Mouse (Mus musculus): ENCODE measurements at regions not wholly inside any gene's neighbourhood (a gene's known extent, or its start where the extent isn't known, plus 50 kb on each side); places are given as distances from the start of the nearest gene placed in this dataset.

- Histone ChIP-seq H3K9ac (replicated peaks; ENCODE audit: low read depth, low read length) (no peak overlapping the region), H3K9me3 (ENCODE audit: control insufficient read depth, low read length) (no peaks in the 10 kb centered on the region), H3K36me3 (ENCODE audit: control insufficient read depth, insufficient read depth) (no peaks in the 10 kb centered on the region), H3K4me1 (replicated peaks; ENCODE audit: control insufficient read depth, insufficient read depth, low read length) (no peaks in the 10 kb centered on the region), H3K4me2 (ENCODE audit: low read length) (no peak overlapping the region), H3K4me3 (replicated peaks; ENCODE audit: low read length) (no peak overlapping the region), H3K27ac (ENCODE audit: low read length) (no peak overlapping the region), H3K27me3 (replicated peaks; ENCODE audit: control insufficient read depth, insufficient read depth, low read length) (no peaks in the 10 kb centered on the region)
- WGBS = 27% methylated on average over 2 of the region's 2 CpGs
- ATAC-seq = no peak
These were observed 234.9 kb upstream of the Chl1 start for GRCm38 (mm10) chr6:103275476-103275875.

GRCm38 (mm10) chr6:103296015-103296414 lies 214.4 kb upstream of the Chl1 start:
- 94% methylated on average over 6 of the region's 6 CpGs for WGBS
- H3K4me2 ChIP-seq (ENCODE audit: low read length) = no peak overlapping the region
- H3K27ac ChIP-seq (ENCODE audit: low read length) = no peak overlapping the region
- ATAC-seq = no peak
- H3K9me3 ChIP-seq (ENCODE audit: control insufficient read depth, low read length) = no peaks in the 10 kb centered on the region
- H3K9ac ChIP-seq (replicated peaks; ENCODE audit: low read depth, low read length) = no peak overlapping the region
- H3K27me3 ChIP-seq (replicated peaks; ENCODE audit: control insufficient read depth, insufficient read depth, low read length) = no peaks in the 10 kb centered on the region
- H3K4me1 ChIP-seq (replicated peaks; ENCODE audit: control insufficient read depth, insufficient read depth, low read length) = no peaks in the 10 kb centered on the region
- no peak overlapping the region for H3K4me3 ChIP-seq (replicated peaks; ENCODE audit: low read length)
- H3K36me3 ChIP-seq (ENCODE audit: control insufficient read depth, insufficient read depth) = no peaks in the 10 kb centered on the region

- 31% methylated on average over 8 of the region's 8 CpGs for WGBS
- Histone ChIP-seq H3K9me3 (ENCODE audit: control insufficient read depth, low read length) (no peaks in the 10 kb centered on the region), H3K27me3 (replicated peaks; ENCODE audit: control insufficient read depth, insufficient read depth, low read length) (no peaks in the 10 kb centered on the region), H3K27ac (ENCODE audit: low read length) (peak overlapping the region; percentile 37), H3K4me2 (ENCODE audit: low read length) (no peak overlapping the region), H3K36me3 (ENCODE audit: control insufficient read depth, insufficient read depth) (no peaks in the 10 kb centered on the region), H3K4me1 (replicated peaks; ENCODE audit: control insufficient read depth, insufficient read depth, low read length) (peaks cover 6% of the 10 kb centered on the region; the same call in 1 of the 2 replicates), H3K4me3 (replicated peaks; ENCODE audit: low read length) (no peak overlapping the region), H3K9ac (replicated peaks; ENCODE audit: low read depth, low read length) (0 out of 2 replicates have a peak overlapping the region, but pooled peaks have one; percentile 22)
- ATAC-seq = peak; percentile 82
These were observed 203.8 kb upstream of the Chl1 start for GRCm38 (mm10) chr6:103306420-103307249.

GRCm38 (mm10) chr6:103307250-103307580 lies 203.2 kb upstream of the Chl1 start:
- 0 out of 2 replicates have a peak overlapping the region, but pooled peaks have one; percentile 22 for H3K9ac ChIP-seq (replicated peaks; ENCODE audit: low read depth, low read length)

GRCm38 (mm10) chr6:103312149-103312548 lies 198.2 kb upstream of the Chl1 start:
- Histone ChIP-seq H3K4me3 (replicated peaks; ENCODE audit: low read length) (no peak overlapping the region), H3K4me1 (replicated peaks; ENCODE audit: control insufficient read depth, insufficient read depth, low read length) (peaks cover 5% of the 10 kb centered on the region), H3K36me3 (ENCODE audit: control insufficient read depth, insufficient read depth) (no peaks in the 10 kb centered on the region), H3K9me3 (ENCODE audit: control insufficient read depth, low read length) (no peaks in the 10 kb centered on the region), H3K27ac (ENCODE audit: low read length) (no peak overlapping the region), H3K27me3 (replicated peaks; ENCODE audit: control insufficient read depth, insufficient read depth, low read length) (no peaks in the 10 kb centered on the region), H3K4me2 (ENCODE audit: low read length) (no peak overlapping the region), H3K9ac (replicated peaks; ENCODE audit: low read depth, low read length) (no peak overlapping the region)
- ATAC-seq = no peak
- whole genome bisulfite sequencing = 50% methylated on average over 6 of the region's 6 CpGs

More at GRCm38 (mm10) chr6:103307250-103307580, 203.2 kb upstream of the Chl1 start:
- peak; percentile 51 for ATAC-seq
- WGBS = 26% methylated on average over 3 of the region's 3 CpGs
- no peaks in the 10 kb centered on the region for H3K27me3 ChIP-seq (replicated peaks; ENCODE audit: control insufficient read depth, insufficient read depth, low read length)
- no peaks in the 10 kb centered on the region for H3K9me3 ChIP-seq (ENCODE audit: control insufficient read depth, low read length)
- H3K4me1 ChIP-seq (replicated peaks; ENCODE audit: control insufficient read depth, insufficient read depth, low read length) = peaks cover 9% of the 10 kb centered on the region
- no peak overlapping the region; the same call in 1 of the 2 replicates for H3K27ac ChIP-seq (ENCODE audit: low read length)
- H3K4me2 ChIP-seq (ENCODE audit: low read length) = no peak overlapping the region
- no peak overlapping the region for H3K4me3 ChIP-seq (replicated peaks; ENCODE audit: low read length)
- H3K36me3 ChIP-seq (ENCODE audit: control insufficient read depth, insufficient read depth) = no peaks in the 10 kb centered on the region

GRCm38 (mm10) chr6:103312935-103313334 lies 197.5 kb upstream of the Chl1 start:
- WGBS = 34% methylated on average over 5 of the region's 5 CpGs
- no peak overlapping the region for H3K27ac ChIP-seq (ENCODE audit: low read length)
- H3K4me2 ChIP-seq (ENCODE audit: low read length) = no peak overlapping the region
- H3K27me3 ChIP-seq (replicated peaks; ENCODE audit: control insufficient read depth, insufficient read depth, low read length) = no peaks in the 10 kb centered on the region
- H3K4me3 ChIP-seq (replicated peaks; ENCODE audit: low read length) = no peak overlapping the region
- ATAC-seq = no peak
- H3K4me1 ChIP-seq (replicated peaks; ENCODE audit: control insufficient read depth, insufficient read depth, low read length) = peaks cover 6% of the 10 kb centered on the region; the same call in 1 of the 2 replicates
- no peak overlapping the region for H3K9ac ChIP-seq (replicated peaks; ENCODE audit: low read depth, low read length)
- H3K9me3 ChIP-seq (ENCODE audit: control insufficient read depth, low read length) = no peaks in the 10 kb centered on the region
- H3K36me3 ChIP-seq (ENCODE audit: control insufficient read depth, insufficient read depth) = no peaks in the 10 kb centered on the region

- H3K4me2 ChIP-seq (ENCODE audit: low read length) = no peak overlapping the region
- H3K36me3 ChIP-seq (ENCODE audit: control insufficient read depth, insufficient read depth) = no peaks in the 10 kb centered on the region
- no peaks in the 10 kb centered on the region for H3K9me3 ChIP-seq (ENCODE audit: control insufficient read depth, low read length)
- peaks cover 11% of the 10 kb centered on the region for H3K4me1 ChIP-seq (replicated peaks; ENCODE audit: control insufficient read depth, insufficient read depth, low read length)
- H3K4me3 ChIP-seq (replicated peaks; ENCODE audit: low read length) = no peak overlapping the region
- ATAC-seq = no peak
- H3K27ac ChIP-seq (ENCODE audit: low read length) = no peak overlapping the region
- WGBS = 34% methylated on average over 6 of the region's 6 CpGs
- H3K9ac ChIP-seq (replicated peaks; ENCODE audit: low read depth, low read length) = no peak overlapping the region
- H3K27me3 ChIP-seq (replicated peaks; ENCODE audit: control insufficient read depth, insufficient read depth, low read length) = no peaks in the 10 kb centered on the region
These were observed 192.3 kb upstream of the Chl1 start for GRCm38 (mm10) chr6:103318081-103318480.

- peak; percentile 74 for ATAC-seq
- Histone ChIP-seq H3K4me1 (replicated peaks; ENCODE audit: control insufficient read depth, insufficient read depth, low read length) (peaks cover 11% of the 10 kb centered on the region), H3K36me3 (ENCODE audit: control insufficient read depth, insufficient read depth) (no peaks in the 10 kb centered on the region), H3K9ac (replicated peaks; ENCODE audit: low read depth, low read length) (no peak overlapping the region), H3K27me3 (replicated peaks; ENCODE audit: control insufficient read depth, insufficient read depth, low read length) (no peaks in the 10 kb centered on the region), H3K4me2 (ENCODE audit: low read length) (no peak overlapping the region), H3K9me3 (ENCODE audit: control insufficient read depth, low read length) (no peaks in the 10 kb centered on the region), H3K27ac (ENCODE audit: low read length) (no peak overlapping the region), H3K4me3 (replicated peaks; ENCODE audit: low read length) (no peak overlapping the region)
- 58% methylated on average over 3 of the region's 3 CpGs for WGBS
These were observed 191.6 kb upstream of the Chl1 start for GRCm38 (mm10) chr6:103318677-103319359.

GRCm38 (mm10) chr6:103319964-103320363 lies 190.4 kb upstream of the Chl1 start:
- ATAC-seq = no peak
- no peaks in the 10 kb centered on the region for H3K36me3 ChIP-seq (ENCODE audit: control insufficient read depth, insufficient read depth)
- H3K27me3 ChIP-seq (replicated peaks; ENCODE audit: control insufficient read depth, insufficient read depth, low read length) = no peaks in the 10 kb centered on the region
- H3K4me2 ChIP-seq (ENCODE audit: low read length) = no peak overlapping the region
- peaks cover 11% of the 10 kb centered on the region for H3K4me1 ChIP-seq (replicated peaks; ENCODE audit: control insufficient read depth, insufficient read depth, low read length)
- H3K9me3 ChIP-seq (ENCODE audit: control insufficient read depth, low read length) = no peaks in the 10 kb centered on the region
- peak overlapping the region; percentile 63 for H3K27ac ChIP-seq (ENCODE audit: low read length)
- no peak overlapping the region for H3K4me3 ChIP-seq (replicated peaks; ENCODE audit: low read length)
- WGBS = 65% methylated on average over 2 of the region's 2 CpGs
- H3K9ac ChIP-seq (replicated peaks; ENCODE audit: low read depth, low read length) = no peak overlapping the region
